Mouse (Mus musculus) activated CD4-positive, CD25-positive, alpha-beta regulatory T cell, adult 4 months (primary cell): ENCODE measurements around the gene Arsa. TPM values are rescaled to one million over a fixed set of nuclear protein-coding genes. Genes with fewer than 3 reads are reported as not detected.
"Not testable (repeated sequence)": the region's sequence is repeated elsewhere in the genome, so short reads cannot be mapped to it uniquely, and the experiment has no call there.

Experiments
- ATAC-seq: one replicate; pipeline ENCODE4 v1.8.0; 2017
- polyA plus RNA-seq, 2 experiments: library from polyadenylated mRNA; unstranded; fragments of 100-300 nt; shearing (Covaris generic); gene quantifications; one replicate each; pipeline ENCODE4 v1.2.1; 2017

Arsa gene
- polyA plus RNA-seq, 2 experiments from 2014 or later: 6.8 to 8.6 TPM

GRCm38 (mm10) chr15:89453865-89454478 lies 23.3 kb downstream of the Arsa start, which contains the start of gene Mapk8ip2:
Gene Mapk8ip2 (plus strand): TSS chr15:89453913.
- no peak for ATAC-seq

DNA sequence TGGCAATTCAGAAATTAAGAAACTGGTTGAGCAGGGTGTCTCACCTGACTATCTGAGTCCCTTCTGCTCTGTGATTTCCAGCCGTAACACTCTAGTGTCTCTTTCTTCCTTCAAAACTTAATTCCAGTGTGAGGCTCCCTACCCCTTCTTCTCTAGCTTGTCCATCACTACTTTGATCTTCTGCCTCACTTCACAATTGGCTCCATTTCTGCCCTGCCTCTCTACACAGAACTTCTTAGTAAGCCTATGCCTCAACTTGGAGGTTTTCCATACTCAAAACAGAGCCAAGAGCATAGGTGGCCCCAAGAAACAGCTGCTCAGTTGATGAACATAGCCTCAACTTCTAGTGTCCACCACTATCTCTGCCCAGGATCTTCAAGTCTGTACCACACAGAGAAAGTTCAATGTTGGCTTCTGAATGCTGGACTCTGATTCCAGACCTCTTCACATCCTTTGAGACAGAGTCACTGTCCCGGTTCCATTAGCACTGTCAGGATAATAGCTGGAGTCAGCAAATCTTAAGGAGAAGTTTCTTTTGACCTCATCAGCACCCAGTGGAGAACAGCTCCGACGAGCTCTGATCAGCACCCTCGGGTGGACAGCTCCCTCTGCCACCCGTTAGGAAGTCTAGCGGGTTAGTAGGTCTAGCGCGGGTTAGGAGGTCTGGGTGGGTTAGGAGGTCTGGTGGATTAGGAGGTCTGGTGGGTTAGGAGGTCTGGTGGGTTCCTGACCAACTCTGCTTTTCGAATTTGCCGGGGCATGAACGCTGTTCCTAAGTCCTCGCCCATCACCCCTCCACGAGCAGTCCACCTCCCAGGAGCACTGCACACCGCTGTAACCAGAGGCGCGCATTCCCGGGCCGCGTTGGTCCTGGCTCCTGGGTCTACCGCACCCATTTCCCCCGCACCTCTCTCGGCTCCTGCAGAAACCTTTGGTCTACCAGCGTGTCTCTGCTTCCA lies 24.0 kb downstream of the Arsa start:
- no peak for ATAC-seq

GRCm38 (mm10) chr15:89442486-89443070 lies 34.6 kb downstream of the Arsa start:
- no peak for ATAC-seq

GRCm38 (mm10) chr15:89435878-89436277 lies 41.3 kb downstream of the Arsa start:
- no peak for ATAC-seq

DNA sequence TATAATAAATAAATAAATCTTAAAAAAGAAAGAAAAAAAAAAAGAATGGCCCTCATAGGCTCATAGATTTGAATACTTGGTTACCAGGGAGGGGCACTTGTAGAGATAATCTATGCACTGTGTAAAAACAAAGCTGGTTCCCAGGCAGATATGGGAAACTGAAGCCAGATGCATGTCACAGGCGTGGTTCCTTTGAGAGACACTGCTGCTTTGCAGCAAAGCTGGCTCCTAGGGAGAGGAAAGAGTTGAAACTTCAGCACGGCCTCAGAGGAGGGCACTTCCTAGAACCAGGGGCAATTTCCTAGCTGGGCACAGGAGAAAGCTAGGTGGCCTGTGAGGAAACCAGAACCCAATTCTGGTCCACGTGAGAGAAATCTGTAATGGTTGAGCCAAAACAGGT lies 43.1 kb downstream of the Arsa start:
- no peak for ATAC-seq

GRCm38 (mm10) chr15:89432946-89433345 lies 44.3 kb downstream of the Arsa start:
- ATAC-seq: no peak

DNA sequence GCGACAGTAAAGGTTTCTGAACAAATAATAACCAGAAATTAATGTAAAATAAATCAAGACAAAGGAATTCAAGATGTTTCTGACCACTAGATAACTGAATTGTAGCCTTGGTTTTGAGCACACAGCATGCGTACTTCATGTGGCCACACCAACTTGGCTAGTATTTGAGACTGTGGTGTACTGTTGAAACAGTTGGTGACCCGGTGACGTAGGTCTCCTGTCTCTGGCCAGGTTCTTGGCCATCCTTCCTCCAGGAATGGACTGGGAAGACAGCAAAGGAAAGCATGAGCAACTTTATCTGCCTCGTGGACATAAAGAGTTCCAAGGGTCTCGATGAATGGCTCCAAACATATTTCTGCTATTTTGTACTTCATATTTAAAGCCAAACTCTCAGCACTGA lies 45.4 kb downstream of the Arsa start:
- ATAC-seq: no peak

DNA sequence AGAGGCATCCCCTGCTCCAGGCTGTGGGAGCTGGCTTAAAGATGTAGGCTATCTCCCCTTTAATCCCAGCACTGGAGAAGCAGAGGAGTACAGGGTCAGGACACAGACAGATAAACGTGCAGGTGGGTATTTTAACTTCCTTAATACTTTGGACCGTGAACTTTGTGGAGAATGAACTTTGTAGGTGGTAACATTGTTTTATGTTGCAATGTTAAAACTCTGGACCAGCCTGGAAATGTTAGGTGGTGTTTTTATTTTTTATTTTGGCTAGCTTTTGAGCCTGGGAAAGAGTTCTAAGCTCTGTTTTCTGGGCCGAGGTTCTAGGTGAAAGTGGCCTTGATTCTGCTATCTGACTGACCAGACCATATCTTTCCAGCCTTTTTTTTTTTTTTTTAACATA lies 46.0 kb downstream of the Arsa start:
- ATAC-seq: no peak

- ATAC-seq: not testable (repeated sequence)
Measured at GRCm38 (mm10) chr15:89430771-89431170, 46.5 kb downstream of the Arsa start.

GRCm38 (mm10) chr15:89430341-89430740 lies 46.9 kb downstream of the Arsa start:
- ATAC-seq: no peak

DNA sequence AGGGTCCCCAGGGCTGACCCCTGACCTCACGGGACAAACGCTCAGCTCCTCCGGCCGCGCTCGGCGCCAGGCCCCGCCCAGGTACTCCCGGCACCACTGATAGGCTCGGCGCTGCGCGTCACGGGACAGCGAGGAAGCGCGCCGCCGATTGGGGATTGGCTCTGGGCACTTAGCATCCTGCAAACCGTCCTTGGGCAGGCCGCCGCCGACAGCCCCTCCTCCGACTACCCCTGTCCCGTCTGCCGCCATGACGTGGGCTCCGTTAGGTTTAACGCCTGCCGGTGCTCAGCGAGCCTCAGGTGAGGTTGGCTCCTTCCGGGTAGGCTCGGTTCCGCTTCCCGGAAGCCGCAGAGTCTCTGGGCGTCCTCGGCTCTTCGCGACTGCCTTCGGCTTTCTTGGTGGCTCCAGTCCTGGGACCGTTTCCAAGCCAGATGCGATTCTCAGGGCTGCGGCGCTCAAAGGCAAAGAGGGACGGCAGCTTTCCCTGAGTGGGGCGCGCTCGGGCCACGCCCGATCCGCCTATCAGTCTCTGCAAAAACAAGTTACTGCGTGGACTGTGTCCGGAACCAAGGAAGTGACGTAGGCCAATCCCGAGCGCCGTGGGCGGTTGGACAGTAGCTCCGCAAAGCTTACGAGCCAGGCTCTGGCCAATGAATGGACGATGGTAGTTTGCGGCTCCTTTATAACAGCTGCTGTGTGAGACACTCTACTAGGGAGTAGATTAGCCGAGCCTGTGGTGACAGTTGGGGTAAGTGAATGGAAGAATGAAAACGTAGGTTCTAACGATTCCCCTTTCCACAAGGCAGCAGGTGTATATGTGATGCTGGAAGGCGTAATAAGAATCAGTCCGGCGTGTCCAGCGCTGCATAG lies 47.6 kb downstream of the Arsa start, which contains the start of the genes C730034F03Rik, Gm44502 and Chkb:
Gene C730034F03Rik, plus strand, starts transcription at position 238 of the 870 bp plus-strand sequence.
Gene Gm44502, minus strand, starts transcription at position 345 of the 870 bp plus-strand sequence.
Gene Chkb, minus strand, starts transcription at position 557 of the 870 bp plus-strand sequence.
- ATAC-seq: peak; percentile 92

DNA sequence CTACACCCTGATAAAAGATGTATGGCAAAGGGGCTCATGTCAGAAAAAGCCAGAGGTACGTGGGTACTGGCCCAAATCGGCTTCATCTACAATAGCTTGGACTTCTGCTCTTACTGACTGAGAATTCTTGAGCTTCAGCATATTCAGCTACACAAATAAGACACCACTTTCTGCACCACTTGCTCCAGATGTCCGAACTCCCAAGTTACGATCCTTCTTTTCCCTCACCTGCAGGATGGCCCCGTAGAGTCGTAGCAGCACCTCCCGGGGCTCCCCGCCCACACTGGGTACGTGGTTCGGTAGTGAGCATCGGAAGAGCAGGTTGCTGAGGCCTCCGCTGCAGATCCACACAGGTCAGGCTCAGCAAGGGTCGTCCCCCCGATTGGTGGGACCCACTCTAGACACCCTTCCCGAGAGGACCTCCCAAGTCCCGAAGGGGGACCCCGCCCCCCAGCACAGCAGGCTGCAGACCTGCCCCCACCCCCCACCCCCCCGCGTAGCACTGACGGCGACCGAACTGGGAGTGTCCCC lies 48.3 kb downstream of the Arsa start:
- no peak for ATAC-seq

GRCm38 (mm10) chr15:89428136-89428790 lies 49.0 kb downstream of the Arsa start:
- no peak for ATAC-seq

DNA sequence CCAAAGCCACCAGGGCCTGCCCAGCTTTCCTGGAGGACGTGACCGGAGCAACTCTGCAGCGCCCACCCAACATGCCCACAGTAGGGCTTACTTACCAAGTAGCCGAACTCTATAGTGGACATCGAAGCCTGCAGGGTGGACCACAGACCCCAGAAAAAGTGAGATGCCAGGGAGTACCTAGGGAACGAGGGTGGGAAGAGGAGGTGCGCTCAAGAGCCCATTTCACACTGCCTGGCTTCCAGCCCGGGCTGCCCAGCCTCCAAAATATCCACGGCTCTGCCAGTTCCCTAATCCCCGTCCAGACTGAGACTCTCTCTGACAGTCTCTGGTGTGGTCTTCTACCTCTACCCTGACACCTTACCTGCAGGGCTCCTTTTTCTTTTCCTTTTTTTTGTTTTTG lies 50.5 kb downstream of the Arsa start:
- ATAC-seq: no peak

DNA sequence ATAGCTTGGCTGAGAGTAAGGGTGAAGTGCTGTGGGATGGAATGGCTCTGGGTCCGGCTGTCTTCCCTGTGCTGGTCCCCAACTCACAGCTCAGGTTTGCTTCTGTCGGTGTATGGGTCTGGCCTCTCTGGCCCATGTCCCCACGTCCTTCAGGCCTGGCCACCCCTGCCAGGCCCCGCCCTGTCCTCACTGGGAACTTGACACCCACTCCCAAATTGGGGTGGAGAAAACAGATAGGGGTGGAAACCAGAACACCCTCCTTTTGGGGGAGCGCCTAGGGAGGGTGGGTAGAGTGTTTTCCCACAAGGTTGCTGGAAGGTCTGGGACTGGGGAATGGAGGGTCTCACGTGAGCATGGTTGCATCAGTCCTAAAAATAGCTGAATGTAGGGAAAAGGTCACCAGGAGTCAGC lies 51.5 kb downstream of the Arsa start, which contains the start of gene Cpt1b:
Gene Cpt1b, minus strand, starts transcription at position 153 of the 411 bp plus-strand sequence.
- no peak for ATAC-seq

DNA sequence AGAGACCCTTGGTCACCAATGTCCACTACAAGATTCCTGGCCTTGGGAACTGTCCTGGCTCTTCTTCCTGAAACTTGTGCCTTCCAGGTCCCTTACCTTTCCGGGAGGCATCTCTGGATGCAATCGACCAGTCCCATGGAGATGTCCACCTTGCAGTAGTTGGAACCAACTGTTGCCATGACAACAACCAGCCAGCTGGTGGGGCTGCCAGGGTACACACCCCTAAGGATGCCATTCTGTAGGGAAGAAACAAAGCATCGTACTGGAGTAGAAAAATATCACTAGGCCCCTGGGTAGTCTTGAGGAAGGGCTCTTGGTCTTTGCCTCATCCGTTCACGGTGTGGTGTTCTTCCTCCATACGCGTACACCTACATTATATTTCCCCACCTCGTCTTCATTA lies 52.6 kb downstream of the Arsa start:
- ATAC-seq: no peak

Other genes starting within 250 kb of the Arsa start
- gene Sbf1, start 162.1 kb downstream of the Arsa start, polyA plus RNA-seq: 100 to 1,000 TPM in 1 of 2 experiments, 10 to 100 TPM in 1; 80.4 to 102 TPM
- not detected for gene Adm2, start 154.7 kb downstream of the Arsa start, polyA plus RNA-seq
- not detected for gene Miox, start 143.0 kb downstream of the Arsa start, polyA plus RNA-seq
- 10 to 100 TPM; 20.8 to 38.6 TPM for gene Lmf2, start 121.8 kb downstream of the Arsa start, polyA plus RNA-seq
- gene Ncaph2, start 121.7 kb downstream of the Arsa start, polyA plus RNA-seq: 100 to 1,000 TPM; 141 to 171 TPM
- 1 to 10 TPM; 2.1 to 4.9 TPM for gene Sco2, start 103.6 kb downstream of the Arsa start, polyA plus RNA-seq
- under 1 TPM; 0.61 to 0.74 TPM for gene Tymp, start 100.4 kb downstream of the Arsa start, polyA plus RNA-seq
- gene Odf3b, start 98.1 kb downstream of the Arsa start, polyA plus RNA-seq: 1 to 10 TPM; 1.2 to 1.9 TPM
- under 1 TPM in 1 of 2 experiments, not detected in 1; 0.23 TPM for gene Klhdc7b, start 92.5 kb downstream of the Arsa start, polyA plus RNA-seq
- not detected for gene Syce3, start 66.9 kb downstream of the Arsa start, polyA plus RNA-seq
- under 1 TPM; 0.26 to 0.57 TPM for gene Cpt1b, start 51.6 kb downstream of the Arsa start, polyA plus RNA-seq
- gene C730034F03Rik, start 47.8 kb downstream of the Arsa start, polyA plus RNA-seq: 1 to 10 TPM; 4.1 to 5.8 TPM
- gene Gm44502, start 47.7 kb downstream of the Arsa start, polyA plus RNA-seq: not detected
- gene Chkb, start 47.5 kb downstream of the Arsa start, polyA plus RNA-seq: 10 to 100 TPM; 50.7 to 55.4 TPM
- gene Mapk8ip2, start 23.5 kb downstream of the Arsa start, polyA plus RNA-seq: under 1 TPM in 1 of 2 experiments, not detected in 1; 0.34 TPM
- not detected for gene Shank3, start 22.2 kb upstream of the Arsa start, polyA plus RNA-seq
- gene Acr, start 90.9 kb upstream of the Arsa start, polyA plus RNA-seq: not detected
- 1 to 10 TPM in 1 of 2 experiments, under 1 TPM in 1; 0.88 to 2.6 TPM for gene Rabl2, start 114.5 kb upstream of the Arsa start, polyA plus RNA-seq